Mouse (Mus musculus) ovary, adult 10 weeks (tissue): ENCODE results near the gene Gm28510. TPM values are rescaled to one million over a fixed set of nuclear protein-coding genes. Genes with fewer than 3 reads are reported as not detected.

Source experiments
- polyA plus RNA-seq: library from polyadenylated mRNA; stranded (reverse); fragments of 350-450 nt; fragmentation: Illumina TruSeq; extraction: RNeasy Lipid Tissue Mini Kit (QIAGEN cat#74804); gene quantifications from one replicate; pipeline ENCODE4 v1.2.3, GENCODE M21; 2014

The Gm28510 gene
- not detected for polyA plus RNA-seq

DNA sequence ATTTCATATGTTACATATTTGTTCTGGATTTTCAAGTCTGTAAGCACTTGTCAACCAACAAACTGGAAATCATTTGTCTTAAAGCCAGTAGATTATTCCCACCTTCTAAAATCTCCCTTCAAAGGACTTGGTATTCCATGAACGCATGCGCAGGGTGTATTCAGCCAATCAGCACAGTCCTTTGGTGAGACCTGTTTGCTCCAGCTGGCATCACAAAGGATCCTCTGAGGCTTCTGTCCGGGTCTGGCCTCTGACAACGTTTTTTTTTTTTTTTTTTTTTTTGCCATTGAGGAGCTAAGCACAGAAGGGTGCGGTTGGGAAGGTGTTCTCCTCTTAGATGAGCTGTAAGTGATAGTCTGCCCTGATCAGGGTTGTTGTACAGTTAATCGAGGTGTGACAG, at the start of gene Gm28510:
TSS of gene Gm28510 (plus strand) at position 301 of the 400 bp plus-strand sequence.

Other genes with a start within 250 kb of the Gm28510 start
- not detected for gene Gm20834, start 88.1 kb upstream of the Gm28510 start, polyA plus RNA-seq
- gene Gm20737, start 123.3 kb downstream of the Gm28510 start, polyA plus RNA-seq, result not detected
- gene Gm21775, start 140.7 kb downstream of the Gm28510 start, polyA plus RNA-seq, result not detected
- not detected for gene Gm21900, start 203.6 kb downstream of the Gm28510 start, polyA plus RNA-seq